Mouse (Mus musculus) frontal cortex, postnatal 14 days (tissue): ENCODE results near the gene Ylpm1.

Experiments used
- DNase-seq, 2 experiments: peaks; one replicate each; pipeline ENCODE4 v3.0.0; 2022; ENCODE audit warnings: low spot score in 2 of 2

Ylpm1 gene

DNA sequence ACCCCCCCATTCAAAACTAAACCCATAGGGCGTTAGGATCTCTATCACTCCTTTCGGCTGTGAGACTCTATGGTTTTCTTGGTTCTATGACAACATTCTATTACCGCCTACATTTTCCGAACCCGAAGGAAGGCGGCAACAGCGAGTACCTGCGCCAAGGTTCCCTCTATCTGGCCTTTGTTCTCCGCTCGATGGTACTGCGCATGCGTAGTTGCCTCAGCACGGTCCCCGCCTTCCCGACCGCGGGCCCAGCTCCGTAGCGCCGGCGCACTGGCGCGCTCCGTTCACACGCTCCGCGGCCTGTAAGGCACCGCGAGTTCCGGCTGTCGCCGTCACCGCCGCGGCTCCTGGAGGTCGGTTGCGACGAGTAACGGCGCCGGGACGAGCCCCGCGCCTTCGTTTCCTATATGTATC lies at the start of gene Ylpm1:
Gene Ylpm1, plus strand, starts transcription at position 239 of the 414 bp plus-strand sequence.
- peak; percentile 95 to 96 for DNase-seq

DNA sequence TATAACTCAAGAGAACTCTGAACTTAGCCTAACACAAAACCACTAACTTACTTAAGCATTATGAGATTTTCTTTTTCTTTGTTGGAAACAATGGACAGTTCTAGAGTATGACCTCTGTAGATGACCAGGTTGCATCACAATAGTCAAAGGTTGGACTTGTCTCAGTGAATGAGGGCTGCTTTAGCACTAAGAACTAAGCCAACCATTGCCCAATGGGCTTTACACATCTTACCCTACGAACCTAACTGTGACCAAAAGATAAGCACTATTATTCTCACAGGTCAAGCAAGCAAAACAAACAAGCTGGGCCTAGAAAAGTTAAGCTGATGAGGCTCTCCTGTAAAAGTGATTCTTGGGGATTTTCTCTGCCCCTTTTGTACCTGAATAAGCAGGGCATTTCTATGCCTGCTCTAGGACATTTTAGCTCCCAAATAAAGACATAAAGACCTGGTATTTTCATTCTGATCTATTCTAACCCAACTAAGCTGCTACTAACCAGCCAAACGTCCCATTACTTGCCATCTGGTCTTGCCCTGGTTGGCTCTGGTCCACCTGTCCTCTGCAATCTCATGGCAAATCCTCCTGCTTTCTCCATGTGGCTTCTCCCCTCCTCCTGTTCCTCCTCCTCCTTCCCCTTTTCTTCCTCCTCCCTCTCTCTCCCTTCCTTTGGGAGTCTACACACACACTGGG lies 48.1 kb upstream of the Ylpm1 start:
- DNase-seq, result no peak

DNA sequence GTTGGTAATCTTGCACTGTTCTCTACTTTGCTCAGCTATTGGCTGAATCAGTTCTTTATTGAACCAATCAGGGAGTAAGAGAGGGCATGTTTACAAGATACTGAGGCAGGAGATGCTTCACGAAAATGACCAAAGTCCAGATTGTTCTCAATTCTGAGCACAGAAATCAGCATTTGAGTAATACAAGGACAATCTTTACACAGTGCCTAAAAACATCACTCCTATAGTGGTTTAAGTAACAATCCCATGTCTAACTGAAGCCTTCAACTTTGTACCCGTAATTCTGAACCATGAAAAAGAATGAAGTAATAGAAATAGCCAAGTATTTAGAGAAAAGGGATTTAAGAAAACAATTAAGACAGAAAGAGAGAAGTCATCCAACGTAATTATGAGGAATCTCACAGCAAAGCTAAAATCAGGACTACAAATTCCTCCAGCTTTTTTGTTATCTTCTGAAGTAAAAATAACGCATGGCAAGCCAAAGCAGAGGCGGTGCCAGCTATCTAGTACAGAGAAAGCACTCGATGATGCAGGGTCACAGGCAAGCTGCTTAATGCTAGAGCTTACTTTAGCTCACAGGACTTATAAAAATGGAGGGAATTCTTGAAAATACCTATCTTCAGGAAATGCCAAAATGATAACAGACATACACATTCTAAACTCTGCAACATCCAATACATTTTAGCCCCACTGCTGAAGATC lies 47.4 kb upstream of the Ylpm1 start:
- DNase-seq, result no peak

DNA sequence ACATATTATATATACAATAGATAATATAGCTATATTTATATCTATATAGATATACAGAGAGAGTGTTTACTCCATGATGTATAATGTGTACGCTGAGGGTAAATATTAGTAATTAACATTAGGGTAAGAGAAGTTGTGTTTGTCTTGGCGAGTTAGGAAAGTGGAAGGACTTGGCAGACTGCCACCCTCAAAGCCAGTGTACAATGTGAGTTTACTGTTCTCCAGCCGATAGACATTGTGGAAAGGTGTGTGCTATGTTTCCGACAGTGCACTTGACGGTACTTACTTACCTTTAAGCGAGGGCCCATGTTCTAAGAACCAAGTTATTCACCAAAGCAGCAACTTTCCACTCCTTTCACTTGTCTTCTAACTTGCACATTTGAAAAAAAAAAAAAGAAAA lies 45.4 kb upstream of the Ylpm1 start:
- no peak for DNase-seq

DNA sequence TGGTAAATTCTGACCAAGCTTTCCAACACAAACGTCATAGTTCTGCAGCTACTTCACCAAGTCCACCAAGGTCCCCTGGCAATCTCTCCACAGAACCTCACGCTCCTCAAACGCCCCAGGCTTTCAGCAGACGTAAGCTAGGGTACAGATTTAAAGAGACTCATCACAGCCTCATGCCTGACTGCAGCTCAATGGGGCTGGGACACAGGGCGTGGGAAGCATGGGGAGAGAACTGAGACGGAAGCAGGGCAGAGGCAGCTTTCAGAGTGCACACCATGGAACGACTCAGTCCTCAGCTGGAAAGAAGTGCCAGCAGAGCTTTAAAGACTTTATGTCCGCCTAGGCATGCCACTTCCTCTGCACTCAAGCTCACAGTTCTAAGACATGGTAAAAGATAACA lies 44.6 kb upstream of the Ylpm1 start:
- no peak for DNase-seq

DNA sequence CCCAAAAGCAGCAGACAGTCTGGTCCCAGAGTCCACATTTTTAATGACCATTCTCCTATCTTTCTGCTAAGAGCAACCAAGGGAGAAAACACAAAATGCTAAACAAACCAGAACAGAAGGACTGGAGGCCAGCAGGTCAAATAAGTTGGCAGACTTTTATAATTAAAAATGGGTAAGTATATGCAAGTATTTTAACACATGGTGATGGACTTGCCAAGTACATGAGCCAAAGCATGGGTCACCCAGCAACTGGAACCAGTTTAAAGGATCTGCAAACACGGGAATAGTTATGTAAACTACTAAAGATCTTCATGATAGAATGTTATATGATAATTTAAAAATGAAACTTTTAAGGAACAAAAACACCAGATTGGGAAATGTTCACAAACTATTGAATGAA lies 43.8 kb upstream of the Ylpm1 start:
- DNase-seq, result no peak

DNA sequence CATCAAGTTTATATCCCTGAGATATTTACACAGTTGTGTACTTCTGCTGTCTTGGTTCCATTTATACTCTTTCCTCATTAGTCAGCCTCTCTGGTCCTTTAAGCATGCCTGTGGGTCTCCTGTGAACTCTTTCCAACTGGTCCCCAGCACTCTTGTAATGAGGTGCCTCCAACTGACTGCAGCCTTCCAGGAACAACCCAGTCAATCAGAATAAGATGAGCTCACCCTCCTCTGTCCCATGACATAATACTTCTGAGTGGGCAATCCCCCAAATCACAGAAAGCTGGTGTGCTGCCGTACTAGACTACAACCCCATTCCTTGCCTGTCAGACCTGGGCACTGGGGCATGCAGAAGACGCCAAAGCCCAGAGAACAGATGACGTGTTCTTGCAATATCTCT lies 39.8 kb upstream of the Ylpm1 start:
- no peak for DNase-seq

DNA sequence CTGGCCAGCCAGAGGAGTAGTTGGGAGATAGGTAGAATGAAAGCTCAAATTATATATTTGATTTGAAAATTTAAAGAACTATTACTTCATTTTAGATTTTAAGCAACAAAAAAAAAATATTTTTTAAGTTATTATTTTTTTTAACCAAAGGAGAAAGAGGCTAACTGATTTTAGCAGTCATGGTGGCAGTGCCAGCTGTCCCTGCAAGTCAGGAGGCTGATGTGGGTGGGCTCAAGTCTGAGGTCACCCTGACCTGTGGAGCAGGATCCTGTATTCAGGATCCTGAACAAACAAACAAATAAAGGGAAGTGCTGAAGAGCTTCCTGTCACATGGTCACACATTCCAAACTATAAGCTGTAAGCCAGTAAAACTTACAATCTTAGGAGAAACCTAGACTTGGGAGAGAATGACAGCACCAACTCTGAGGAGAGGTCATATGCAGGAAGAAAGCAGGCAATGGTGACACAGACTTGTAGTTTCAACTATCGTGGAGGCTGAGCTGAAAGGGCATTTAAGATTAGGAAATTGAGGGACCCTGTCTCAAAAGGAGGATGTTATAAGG lies 37.2 kb upstream of the Ylpm1 start:
- no peak for DNase-seq

DNA sequence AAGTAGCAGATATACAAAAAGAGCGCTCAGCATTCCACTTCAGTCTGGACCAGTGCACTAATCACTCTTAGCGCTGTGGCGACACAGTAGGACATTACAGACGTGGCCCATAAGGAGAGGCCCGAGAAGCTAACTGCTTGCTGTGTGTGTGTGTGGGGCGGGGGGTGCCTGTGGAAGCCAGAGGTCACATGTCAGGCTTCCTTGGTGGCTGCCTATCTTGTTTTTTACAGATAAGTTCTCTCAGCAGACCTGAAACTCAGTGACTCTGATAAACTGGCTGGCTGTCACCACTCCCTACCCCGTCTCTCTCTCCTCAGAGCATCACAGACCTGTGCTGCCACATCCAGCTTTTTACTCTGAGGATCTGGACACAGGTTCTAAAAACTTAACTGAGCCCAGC lies 33.5 kb upstream of the Ylpm1 start:
- no peak for DNase-seq

DNA sequence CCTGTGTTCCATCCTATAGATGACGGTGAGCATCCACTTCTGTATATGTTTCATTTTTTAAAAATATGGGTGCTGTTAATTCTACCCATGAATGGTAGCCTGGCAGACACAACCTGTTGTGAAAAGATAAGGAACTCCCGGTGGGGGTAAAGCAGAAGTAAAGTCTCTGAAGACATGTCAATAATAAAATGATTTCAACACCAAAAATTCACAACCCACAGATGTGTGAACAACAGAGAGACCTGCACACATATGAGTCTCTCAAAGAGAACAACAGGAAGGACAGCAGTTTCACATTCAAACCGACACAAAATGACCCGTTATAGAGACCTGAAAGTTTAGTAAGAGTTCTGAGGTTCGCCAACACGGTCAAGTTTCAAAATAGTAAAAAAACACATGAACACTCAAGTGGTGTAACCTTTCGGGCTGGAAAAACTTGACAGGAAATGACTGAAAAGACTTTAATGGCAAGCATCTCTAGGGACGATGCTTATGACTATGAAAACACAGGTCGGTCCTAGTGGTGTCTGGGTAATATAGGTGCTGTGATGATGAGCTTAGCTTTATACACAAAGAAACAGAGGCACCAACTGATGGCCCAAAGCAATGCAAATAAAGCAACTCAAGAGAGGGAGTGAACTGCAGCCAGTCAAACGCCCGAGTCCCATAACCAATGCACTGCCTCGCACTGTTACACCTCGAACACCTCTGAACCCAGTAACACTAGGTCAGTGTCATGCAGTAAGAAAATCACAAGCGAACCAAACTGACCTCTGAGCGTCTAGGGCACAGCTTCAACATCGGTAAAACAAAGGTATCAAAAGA lies 27.1 kb upstream of the Ylpm1 start:
- DNase-seq, result no peak

DNA sequence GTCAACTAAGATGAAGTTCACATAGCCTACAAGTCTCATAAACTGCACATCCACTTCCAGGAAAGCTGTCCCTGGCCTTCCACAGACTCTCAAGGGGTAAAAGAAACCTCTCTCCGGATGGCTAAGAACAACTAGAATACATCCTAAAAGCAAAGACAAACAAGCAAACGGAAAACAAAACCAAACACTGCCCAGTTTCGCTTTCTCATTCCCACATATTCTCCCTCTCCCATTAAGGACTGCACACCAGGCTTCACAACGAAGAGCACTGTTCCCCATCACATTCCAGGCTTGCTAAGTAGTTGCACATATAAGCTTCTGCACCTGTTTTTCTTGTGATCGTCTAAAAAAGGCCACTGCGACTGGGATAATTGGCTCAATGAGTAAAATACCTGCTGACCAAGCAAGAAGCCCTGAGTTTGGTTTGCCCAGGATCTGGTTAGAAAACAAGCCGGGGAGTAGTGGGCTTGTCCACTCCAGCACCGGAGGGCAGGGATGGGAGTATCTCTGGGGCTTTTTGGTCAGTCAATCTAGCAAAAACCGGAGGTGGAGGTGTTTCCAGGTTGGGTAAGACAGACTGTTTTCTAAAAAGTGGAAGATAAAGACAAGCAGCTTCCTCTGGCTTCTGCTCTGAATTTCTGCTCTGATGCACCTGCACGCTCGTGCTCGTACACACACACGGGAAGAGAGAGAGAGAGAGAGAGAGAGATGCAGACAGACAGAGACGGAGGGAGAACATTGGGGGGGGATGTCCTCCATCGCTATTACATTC lies 26.3 kb upstream of the Ylpm1 start:
- DNase-seq, result no peak

DNA sequence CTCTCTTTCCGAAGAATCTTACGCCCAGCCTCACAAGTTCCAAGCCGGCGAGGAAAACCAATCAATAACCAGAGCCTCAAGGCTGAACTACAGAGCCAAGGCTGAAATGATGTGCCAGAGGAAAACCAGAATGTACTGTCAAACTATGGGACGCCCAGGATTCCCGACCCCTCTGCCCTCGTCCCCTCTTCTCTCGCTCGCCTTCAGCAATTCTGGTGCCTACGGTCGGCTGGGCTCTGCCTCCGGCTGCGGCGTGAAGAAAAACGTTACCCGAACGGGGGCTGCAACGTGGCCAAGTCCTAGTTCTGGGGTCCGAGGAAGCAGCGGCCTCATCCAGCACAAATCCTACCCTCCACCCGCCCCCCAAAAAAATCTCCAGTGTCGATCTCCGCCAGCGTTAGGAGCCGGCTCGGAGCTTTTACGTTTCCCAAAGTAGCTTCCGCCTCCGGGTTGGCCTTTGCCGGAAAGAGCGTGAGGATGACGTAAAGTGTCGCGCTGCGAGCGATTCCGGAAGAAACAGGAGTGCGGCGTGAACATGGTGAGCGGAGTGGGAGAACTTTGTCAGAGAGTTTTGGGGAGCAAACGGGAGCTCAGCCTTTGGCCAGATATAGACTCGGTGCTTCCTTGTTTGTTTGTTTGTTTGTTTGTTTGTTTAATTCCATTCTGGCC lies 25.6 kb upstream of the Ylpm1 start, which contains the start of the genes Fcf1 and Arel1:
Gene Fcf1, plus strand, starts transcription at position 470 of the 669 bp plus-strand sequence.
Gene Arel1, minus strand, starts transcription at position 473 of the 669 bp plus-strand sequence.
- peak; percentile 82 to 87 for DNase-seq

DNA sequence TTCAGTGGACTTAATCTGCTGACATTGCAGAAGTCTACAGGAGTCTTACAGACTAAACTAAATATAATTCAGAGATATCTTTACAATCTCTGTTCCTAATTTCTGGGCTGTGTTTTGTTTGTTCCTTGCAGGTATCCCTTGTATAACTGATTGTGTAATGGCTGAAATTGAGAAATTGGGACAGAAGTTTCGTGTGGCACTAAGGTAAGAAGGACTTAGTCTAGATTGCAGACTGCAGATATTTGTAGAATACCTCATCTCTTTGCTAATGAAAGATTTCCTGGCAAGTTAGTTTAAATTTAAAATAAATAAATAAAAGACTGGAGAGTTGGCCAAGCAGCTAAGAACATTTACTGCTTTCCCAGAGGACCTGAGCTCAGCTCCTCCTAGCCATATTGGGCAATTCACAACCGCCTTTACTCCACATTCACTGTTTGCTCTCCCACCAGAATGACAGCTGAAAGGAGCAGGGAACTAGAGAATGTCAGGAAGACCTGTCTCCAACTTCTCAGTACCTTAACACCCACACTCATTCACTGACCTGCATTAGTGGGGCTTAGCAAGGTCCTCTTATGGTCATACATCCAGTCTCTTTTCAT lies 16.8 kb upstream of the Ylpm1 start:
- no peak for DNase-seq

DNA sequence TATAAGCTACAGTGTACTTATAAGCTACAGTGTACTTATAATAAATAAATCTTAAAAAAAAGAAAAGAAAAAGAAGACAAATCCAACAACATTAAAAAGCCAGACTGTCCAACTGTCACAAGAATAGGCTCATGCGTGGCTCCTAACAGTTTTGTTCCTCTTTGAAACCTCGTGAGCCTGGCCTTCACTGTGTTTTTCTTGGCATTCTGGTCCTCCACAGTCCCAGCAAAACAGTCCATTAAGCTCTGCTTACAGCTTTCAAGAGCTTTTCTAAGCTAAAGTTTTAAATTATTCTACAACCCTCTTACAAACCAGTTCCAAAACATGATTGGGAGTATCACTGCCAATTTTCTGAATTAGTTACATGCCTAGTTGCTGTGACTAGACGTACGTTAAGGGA lies 6.7 kb upstream of the Ylpm1 start:
- no peak for DNase-seq

DNA sequence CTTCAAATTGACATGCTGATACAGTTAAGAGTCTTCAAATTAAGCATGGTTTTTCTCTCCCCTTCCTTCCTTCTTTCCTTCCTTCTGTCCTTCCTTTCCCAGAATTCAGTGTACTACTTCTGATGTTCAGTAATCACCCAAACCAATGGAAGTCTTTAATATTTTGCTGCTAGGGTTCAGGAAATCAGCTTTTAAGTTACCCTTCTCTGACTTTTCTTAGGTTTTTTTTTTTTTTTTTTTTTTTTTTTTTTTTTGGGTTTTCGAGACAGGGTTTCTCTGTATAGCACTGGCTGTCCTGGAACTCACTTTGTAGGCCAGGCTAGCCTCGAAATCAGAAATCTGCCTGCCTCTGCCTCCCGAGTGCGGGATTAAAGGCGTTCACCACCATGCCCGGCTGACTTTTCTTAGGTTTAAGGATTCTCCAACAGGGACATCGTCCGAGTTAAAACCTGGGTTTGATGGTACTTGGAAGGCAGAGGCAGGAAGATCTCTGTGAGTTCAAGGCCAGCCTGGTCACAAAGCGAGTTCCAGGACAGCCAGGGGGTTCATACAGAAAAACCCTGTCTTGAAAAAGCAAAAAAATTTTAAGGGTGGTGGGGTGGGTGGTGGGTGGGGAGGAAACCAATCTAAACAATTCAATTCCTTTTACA lies 884 bp upstream of the Ylpm1 start:
- no peak for DNase-seq

DNA sequence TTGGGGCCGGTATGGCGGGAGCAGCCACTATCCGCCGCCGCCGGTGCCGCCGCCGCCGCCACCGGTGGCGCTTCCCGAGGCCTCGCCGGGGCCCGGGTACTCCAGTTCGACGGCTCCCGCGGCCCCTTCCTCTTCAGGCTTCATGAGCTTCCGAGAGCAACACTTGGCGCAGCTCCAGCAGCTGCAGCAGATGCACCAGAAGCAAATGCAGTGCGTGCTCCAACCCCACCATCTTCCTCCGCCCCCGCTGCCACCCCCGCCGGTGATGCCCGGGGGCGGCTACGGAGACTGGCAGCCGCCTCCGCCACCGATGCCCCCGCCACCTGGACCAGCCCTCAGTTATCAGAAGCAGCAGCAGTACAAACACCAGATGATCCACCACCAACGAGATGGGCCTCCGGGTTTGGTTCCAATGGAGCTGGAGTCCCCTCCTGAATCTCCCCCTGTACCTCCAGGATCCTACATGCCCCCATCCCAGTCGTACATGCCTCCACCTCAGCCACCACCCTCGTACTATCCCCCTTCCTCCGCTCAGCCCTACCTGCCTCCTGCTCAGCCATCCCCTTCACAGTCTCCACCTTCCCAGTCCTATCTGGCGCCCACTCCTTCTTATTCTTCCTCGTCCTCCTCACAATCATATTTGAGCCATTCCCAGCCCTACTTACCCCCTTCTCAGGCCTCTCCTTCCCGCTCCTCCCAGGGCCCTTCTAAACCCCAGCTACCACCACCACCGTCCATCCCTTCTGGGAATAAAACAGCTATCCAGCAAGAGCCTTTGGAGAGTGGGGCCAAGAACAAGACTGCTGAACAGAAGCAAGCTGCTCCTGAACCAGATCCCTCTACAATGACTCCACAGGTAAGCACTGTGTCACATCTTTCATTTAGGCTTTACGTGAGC lies 629 bp downstream of the Ylpm1 start:
- peak; percentile 9 to 57 for DNase-seq

DNA sequence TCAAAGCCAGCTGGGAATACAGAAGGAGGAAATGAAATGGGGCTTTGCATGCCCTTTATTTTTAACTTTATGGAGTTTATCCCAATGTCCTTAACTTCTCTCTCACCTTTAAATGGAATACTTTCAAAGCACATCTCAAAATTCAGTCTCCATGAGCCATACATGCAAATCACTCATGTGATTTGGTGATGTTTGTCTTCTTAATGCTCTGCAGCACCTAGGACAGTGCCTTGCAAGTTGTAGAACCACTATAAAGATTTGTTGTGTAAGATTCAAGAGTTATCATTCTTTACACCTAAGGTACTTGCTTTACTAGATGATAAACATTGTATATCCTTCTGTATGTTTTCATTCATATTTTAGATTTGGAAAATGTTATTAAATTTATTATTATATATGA lies 2.9 kb downstream of the Ylpm1 start:
- no peak for DNase-seq

DNA sequence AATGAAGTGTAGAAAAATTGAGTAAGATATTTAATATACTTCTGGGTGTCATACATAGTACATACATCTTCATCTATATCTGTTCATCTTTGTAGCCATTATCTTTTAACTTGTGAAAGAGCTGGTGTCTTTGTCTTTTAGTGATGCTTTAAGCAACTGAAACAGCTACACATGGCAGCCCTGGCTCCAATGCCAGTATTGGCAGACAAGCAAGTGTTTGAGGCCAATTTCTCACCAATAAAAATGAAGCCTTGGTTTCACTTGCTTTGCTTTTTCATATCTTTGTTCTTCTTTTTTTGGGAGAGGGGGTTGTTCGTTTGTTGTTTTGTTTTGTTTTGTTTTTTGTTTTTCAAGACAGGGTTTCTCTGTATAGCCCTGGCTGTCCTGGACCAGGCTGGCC lies 10.1 kb downstream of the Ylpm1 start:
- DNase-seq, result no peak

DNA sequence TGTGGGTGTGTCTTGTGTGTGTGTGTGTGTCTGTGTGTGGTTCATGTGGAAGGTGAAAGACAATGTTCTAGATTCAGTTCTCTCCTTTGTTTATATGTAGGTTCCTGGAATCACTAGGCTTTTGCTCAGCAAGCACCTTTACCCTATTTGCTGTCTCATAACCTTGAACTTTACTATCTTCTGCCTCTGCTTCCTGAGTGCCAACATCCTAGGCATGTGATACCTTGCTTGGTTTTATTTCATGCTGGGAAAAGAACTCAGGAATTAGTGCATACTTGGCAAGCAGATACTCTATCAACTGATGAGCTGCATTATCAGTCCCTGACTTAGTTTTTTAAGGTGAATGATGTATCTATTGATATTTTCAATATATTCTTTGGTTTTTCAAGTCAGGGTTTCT lies 10.9 kb downstream of the Ylpm1 start:
- no peak for DNase-seq
